Mouse (Mus musculus) frontal cortex, postnatal 10 days (tissue): Measurements from ENCODE around the gene Zranb2.

Experiments used
- DNase-seq, 2 experiments: peaks; one replicate each; pipeline ENCODE4 v3.0.0; 2022; ENCODE audit warnings: low spot score in 2 of 2, mixed read lengths in 1 of 2

The Zranb2 gene

DNA sequence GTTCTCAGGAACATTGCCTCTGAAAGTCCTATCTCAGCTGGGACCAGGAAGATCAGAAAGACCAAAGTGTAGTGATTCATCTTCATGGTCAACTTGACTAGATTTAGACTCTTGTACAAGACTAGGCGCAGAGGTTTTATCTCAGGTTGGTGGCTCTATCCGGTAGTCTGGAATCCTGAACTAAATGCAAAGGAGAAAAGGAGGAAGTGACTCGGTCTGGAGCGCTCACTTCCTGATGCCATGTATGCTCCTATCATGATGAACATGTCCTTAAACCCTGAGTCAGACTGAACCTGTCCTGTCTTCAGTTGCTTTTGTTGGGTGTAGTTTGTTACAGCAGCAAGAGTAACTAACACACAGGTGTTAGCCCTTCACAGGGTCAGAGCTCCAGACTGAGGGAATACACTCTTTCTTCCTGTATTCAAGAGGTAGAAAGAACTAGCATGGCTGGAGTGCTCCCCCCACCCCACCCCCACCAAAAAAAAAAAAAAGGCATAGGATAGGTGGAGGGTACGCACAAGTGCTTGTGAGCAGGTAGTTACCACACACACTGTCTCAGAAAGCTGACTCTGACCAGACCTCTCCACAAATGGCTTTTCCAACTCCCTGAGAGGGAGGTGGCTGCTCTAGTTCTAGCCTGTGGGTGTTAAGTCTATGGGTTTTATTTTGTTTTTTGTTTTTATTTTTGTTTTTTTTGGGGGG lies 44.7 kb downstream of the Zranb2 start:
- DNase-seq, result no peak

GRCm38 (mm10) chr3:157579376-157579775 lies 45.4 kb downstream of the Zranb2 start:
- no peak for DNase-seq

DNA sequence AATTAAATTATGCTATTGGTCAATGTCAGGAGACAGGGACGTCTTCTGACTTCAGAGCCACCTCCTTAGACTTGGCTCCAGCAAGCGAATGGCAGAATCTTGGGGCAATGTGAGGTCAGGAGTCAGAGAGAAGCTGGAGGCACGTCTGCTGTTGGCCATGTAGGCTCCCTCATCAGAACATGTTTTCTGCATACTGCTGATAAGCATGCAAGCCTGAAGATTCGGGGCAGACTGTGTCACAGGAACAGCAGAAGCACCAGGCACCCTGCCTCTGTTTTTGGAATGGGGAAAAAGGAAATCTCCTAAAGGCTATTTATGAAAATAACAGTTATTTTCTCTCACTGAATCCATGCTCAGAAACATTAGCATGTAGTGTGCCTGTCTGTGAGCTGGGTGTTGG lies 46.3 kb downstream of the Zranb2 start:
- DNase-seq, result no peak

DNA sequence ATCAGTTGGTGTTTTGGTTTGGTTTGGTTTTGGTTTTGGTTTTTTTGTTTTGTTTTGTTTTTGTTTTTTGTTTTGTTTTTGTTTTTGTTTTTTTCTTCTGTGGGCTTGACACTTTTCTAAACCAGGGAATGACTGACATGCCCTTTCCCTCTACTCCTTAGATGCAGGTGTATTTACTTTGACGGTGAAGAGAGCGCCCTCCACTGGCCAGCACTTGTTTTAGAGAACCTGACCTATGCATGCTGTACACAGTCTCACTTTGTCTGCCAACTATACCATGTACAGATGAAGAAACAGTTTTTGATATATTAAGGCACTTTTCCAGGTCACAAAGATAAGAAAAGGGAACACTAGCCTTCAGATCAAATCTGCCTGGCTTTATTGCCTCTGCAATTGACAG lies 47.8 kb downstream of the Zranb2 start:
- DNase-seq, result no peak

GRCm38 (mm10) chr3:157582626-157583405 lies 48.9 kb downstream of the Zranb2 start:
- DNase-seq, result no peak

DNA sequence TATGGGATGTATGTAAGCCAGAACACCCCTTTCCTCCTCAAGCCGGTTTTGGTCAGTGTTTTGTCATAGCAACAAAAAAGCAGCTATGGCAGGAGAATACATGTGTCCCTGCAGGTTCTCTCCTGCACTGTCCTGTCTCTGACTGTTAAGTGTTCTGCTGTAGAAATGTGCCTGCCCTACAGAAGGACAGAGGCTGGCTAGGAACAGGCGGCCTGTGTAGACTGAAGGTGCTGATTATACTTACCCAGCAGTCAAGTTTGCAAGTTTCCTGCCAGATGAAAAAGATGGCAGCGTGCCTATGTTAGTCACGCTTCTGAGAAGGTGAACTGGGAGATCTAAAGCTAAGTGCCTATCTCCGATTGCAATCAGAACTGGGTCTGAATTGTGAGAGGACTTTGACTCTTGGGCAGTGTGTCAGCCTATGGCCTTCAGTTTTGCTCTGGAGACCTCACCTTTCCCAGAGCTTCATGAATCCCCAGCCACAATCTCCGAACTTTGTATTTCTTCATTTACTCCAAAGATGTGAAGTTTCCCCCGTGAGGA lies 63.9 kb downstream of the Zranb2 start:
- no peak for DNase-seq
